Mouse (Mus musculus) spleen, embryonic (tissue): ENCODE measurements around the gene Htr5b.

ENCODE experiments used
- CTCF ChIA-PET: fragments of 350-600 bp; sonication (Branson Sonifier 250); formaldehyde crosslinking; loops from one replicate; lab custom pipeline; 2022; lab: Charles Lee

Htr5b gene

DNA sequence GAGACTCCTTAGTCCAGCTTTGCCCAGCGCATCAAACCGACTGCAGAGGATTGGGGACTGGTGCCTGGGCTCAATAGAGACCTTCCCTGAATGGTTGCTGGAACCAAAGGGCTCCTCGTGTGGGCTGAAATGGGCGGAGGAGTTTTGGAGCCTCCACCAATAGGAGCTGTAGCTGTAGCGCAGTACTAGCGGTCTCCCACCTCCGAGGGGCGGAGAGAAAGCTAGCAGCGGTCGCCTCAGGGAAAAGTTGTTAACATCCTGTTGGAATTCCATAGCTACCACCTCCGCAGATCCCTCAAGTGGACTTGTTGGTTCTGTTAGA is at the start of gene Htr5b:
Gene Htr5b, minus strand, starts transcription at position 67 of the 322 bp plus-strand sequence.
- CTCF ChIA-PET = no interaction called here

DNA sequence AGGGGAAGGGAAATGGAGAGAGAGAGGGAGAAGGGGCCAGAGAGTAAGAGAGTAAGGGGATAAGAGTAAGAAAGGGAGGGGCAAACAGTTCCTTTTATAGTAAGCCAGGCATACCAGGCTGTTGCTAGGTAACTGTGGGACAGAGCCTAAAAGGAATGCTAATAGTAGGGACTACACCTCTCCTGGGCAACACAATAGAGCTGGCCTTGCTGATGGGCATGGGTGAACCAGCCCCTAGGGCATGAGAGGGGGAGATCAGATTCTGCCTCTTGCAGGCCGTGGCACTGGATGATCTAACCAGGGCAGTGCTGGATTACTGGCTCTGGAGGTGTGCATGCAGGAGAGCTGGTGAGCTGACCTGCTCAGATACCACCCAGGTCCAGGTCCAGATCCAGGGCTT is 49.2 kb upstream of the Htr5b start:
- CTCF ChIA-PET = no interaction called here

DNA sequence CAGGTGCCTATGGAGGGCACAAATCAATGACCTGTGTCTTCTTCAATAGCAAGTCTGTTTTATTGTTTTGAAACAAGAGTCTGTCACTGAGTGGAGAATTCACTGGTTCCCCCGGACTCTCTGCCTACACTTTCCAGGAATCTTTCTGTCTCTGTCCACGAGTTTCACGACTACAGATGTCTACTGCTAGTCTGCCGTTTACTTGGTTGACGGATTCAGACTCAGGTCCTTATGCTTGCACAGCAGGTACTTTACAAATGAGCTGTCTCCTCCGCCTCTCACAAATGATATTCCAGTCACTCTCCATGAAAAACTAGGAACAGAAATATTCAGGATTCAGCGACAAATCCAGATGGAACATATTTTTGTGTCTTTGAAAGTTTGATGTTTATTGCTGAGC is 42.3 kb upstream of the Htr5b start:
- CTCF ChIA-PET = no interaction called here

DNA sequence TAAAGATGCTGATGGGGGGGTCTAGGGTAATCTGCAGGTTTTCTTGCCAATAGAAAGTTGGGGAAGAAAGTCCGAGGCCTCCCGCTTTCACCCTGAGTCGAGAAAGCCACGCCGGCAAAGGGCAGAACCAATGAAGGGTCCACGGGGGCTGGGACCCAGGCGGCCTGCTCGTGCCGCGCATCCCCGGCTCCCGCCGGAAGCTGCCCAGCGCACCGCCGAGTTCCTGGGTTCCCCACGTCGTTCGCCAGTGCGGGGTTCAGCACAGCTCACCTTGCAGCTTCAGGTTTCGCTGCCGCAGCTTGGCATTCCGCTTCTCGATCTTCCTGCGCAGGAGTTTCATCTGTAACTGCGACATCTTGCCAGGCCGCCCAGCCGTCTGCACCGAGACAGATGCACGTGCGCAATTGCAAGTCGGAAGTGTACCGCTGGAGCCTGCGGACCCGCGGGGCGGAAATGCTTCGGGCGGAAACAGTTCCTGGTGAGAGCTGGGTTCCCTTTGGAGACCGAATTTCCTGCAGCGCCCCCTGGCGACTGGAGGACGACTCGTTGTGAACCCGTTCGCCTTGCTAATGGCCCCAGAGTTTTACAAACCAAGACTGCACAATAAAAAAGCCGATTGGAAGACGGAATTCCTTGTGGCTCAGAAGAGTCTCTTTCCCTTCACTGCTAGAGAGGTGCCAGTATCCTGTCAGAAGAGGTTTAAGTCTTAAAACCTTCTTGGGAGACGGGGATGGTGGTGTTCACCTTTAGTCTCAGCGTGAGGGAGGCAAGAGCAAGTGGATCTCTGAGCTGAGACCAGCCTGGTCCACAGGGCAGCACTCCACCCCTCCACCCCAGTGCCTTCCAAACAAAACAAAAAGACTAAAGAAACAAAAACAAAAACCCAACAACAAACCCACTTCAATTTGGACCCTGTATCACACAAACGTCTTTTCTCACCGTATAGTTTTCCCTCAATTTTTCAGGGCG is 39.5 kb upstream of the Htr5b start, which contains the start of gene Ddx18:
Gene Ddx18, minus strand, starts transcription at position 469 of the 969 bp plus-strand sequence.
- CTCF ChIA-PET = interaction anchor here (0.7 kb wide), 1 partner anchor 20 kb away, joined by 3 read pairs; no protein-coding TSS in a partner anchor

DNA sequence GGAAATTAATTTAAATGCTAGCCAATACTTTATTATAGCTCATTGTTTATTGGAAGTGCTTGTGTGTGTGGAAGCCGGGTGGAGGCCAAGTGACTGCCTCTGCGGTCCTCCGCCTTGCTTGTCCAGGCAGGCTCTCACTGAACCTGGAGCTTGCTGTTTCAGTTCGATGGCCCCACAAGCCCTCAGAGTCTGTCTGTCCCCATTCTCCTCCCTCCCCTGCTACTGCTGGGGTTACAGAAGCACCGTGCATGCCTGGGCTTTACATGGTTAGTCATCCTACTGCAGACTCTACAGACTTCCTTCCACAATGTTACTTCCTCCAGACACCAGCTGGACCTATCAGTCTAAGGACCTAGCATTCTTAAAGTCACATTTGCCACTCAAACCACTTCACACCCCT is 29.6 kb upstream of the Htr5b start:
- CTCF ChIA-PET = no interaction called here

DNA sequence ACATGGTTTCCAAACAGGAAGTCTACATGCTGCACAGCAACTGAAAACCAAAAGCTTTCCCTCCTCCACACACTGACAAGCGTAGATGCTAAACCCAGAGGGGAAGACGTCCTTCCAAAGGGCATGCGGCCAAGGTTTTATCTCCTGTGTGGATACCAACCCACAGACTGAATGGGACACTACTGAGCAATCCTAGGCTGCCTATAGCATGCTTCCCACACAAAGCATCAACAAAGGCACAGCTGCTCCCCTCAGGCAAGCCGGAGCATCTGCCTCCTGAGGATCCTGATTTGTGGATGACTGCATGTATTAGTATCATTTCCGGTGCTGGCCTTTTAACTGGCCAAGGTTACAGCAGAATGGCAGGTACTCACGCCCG is 23.2 kb upstream of the Htr5b start:
- CTCF ChIA-PET = no interaction called here

DNA sequence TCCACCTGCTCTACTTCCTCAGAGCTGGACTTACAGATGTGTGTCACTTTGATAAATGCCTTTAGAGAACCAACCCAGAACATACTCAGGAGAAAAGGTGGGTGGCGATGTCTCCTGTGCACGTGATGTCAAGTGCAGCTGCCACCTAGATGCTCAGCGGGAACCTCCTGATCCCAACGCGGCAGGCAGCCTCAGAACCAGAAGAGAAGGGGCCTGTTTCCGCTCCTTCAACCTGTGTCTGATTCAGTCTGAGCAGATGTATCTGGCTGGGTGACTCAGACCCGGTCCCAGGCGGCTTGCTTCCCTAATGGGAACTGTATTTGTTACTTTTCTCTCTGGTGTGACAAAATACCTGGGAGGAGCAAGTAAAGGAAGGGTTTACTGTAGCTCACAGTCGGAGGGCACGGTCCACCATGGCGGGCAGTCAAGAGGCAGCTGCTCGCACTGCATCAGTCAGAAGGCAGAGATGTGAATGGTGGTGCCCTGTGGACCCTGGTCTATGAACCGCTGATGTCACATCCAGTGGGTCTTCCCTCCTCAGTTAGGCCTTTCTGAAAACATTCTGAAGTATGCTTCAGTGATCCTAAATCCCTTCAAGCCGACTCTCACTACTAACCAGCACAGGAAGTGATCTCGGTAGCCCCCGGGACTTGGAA is 22.7 kb upstream of the Htr5b start:
- CTCF ChIA-PET = no interaction called here

DNA sequence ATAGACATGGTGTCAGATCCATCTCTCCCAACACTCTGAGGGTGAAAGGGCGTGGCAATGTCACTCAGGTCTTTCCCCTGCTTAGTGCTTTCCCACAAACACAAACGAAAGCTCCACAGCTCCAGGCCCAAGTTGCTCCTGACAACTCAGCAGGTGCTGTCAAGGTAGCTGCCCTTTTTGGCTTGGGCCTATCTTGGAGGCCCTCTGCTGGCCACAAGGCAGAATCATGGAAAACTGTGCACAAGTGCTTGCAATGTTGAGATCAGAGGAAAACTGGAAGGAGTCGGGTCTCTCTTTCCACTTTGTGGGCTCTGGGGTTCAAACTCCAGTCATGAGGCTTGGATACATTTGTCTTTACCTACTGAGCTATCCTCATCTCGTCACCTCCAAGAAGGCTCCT is 21.2 kb upstream of the Htr5b start:
- CTCF ChIA-PET = no interaction called here

DNA sequence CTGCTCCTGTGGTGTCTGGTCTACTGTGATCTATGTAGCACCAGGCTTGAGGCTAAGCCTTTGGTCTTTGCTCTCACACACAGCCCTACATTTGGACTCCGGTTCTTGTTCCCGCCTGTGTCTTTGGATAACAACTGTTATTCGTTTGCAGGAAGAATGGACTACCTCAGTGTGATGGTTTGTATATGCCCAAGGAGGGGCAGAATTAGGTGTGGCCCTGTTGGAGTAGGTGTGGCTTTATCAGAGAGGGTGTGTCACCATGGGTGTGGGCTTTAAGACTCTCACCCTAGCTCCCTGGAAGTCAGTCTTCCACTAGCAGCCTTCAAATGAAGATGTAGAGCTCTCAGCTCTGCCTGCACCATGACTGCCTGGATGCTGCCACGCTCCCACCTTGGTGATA is 20.4 kb upstream of the Htr5b start:
- CTCF ChIA-PET = no interaction called here

DNA sequence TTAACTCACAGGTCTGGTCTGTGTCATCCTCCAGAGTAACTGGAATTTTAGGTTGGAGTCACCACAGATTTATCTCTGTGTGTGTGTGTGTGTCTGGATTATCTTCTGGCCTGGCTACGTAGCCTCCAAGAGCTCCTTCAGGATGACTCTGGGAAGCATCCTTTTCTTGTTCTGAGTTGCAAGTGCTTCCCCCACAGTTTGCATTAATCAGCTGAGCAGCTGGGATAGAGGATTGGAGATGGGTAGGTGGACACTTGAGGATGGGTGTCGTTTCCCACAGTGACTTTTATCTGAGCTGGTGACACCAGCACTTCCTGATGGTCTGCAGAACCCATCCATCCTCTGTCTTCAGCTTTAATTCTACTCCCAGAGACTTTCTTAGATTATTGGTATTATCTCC is 18.6 kb upstream of the Htr5b start:
- CTCF ChIA-PET = no interaction called here

DNA sequence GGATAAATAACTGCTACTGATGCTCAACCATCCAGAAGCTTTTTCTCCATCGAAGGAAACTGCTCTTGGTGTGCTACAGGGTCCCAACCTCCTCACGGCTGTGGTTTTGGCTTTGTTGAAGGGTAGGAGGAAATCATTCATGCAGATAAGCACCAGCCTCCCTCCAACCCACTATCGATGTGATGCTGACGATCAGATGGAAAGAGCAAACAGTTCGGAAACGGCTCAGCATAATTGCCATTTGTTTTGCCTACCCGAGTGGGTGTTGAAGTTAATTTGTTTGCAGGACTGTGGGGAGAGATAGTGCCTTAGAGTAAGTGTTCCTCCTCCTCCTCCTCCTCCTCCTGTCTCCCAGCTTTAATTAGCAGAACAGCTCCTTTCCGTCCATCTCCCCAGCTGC is 12.1 kb upstream of the Htr5b start:
- CTCF ChIA-PET = interaction anchor here (0.8 kb wide), 1 partner anchor 1779 kb away, joined by 8 read pairs; no protein-coding TSS in a partner anchor

DNA sequence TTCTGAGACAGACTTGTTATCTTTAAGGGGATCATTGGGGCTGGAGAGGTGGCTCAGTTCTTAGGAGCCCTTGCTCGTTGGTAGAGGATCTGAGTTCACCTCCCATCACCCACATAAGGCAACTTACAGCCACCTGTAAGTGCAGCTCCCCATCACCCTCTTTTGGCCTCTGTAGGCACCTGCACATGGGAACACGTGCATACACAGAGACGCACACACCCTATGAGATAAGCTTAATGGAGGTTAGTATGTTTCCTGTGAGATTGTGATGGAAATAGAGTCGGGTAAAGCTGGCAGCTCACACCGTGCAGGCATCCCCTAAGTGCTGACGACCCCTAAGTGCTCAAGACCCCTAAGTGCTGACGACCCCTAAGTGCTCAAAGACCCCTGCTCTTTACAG is 3.2 kb upstream of the Htr5b start:
- CTCF ChIA-PET = no interaction called here

DNA sequence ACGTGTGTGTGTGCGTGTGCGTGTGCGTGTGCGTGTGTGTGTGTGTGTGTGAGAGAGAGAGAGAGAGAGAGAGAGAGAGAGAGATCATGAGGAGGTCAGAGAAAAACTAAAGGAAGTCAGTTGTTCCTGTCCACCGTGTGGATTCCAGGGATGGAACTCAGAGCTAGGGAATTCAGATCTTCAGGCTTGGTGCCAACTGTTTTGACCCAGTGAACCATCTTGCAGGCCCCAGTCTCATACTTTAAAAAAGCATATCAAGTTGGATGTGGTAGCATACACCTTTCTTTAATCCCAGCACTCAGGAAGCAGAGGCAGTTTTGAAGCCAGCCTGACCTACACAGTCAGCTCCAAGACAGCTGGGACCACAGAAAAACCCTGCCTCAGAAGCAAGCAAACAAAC is 1.0 kb upstream of the Htr5b start:
- CTCF ChIA-PET = no interaction called here

DNA sequence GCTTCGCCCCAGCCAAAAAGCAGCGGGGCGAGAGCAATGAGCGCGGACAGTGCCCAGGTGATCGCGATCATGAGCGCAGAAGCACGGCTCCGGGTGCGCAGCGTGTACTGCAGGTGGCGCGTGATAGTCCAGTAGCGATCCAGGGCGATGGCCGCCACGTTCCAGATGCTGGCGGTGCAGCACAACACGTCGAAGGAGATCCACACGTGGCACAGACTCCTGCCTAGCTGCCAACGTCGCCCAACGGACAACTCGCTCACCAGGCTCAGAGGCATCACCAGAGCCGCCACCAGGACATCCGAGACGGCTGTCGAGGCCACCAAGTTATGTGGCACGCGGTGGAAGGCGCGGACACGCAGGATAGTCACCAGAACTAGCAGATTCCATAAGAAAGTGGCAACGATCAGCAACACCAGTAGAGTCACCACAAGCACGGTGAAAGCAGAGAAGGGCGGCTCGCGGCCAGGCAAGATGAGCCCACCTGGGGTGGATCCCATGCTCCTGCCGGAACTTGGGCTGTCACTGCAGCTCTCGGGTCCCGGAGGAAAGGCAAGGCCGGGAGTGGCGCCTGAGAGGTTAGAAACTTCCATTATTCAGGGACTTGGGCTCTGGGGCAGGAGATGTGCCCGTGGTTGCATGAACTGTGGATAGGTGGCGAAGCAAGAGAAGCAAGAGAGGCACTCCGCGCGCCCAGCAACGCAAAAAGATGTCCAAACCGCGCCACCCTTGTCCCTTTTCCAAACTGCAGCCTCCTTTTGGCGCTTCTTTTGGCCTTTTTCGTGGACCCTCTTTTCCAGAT is 466 bp downstream of the Htr5b start:
- CTCF ChIA-PET = no interaction called here

DNA sequence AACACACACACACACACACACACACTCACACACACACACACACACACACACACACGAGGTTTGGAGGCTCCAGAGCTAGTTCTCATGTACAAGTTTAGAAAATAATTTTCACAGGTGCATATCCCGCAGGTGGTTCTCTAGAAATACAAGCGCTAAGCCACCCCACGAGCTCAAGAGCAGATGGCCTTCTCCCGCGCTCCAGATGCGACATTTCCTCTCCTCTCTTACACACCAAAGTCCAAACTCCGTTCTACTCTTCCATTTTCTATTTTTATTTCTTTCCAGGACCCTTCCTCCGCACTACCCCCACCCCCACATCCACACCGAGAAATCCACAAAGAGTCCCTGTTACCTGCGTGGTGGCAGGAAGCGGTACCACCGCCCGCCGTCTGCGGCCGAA is 1.2 kb downstream of the Htr5b start:
- CTCF ChIA-PET = no interaction called here

DNA sequence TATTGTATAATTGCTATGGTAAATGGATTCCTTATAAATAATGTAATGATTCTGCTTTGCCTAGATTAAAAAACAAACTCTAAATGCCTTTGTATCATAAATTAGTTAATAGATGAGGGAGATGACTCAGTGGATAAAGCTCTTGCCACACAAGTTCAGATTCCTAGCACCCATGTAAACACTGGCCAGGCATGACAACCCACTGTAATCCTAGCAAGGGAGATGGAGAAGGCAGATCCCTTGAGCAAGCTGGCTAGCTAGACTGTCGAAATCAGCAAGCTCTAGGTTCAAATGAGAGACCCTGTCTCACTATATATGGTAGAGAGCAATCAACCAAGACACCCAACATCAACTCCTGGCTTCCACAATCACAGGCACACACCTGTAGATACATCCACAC is 9.7 kb downstream of the Htr5b start:
- CTCF ChIA-PET = no interaction called here

DNA sequence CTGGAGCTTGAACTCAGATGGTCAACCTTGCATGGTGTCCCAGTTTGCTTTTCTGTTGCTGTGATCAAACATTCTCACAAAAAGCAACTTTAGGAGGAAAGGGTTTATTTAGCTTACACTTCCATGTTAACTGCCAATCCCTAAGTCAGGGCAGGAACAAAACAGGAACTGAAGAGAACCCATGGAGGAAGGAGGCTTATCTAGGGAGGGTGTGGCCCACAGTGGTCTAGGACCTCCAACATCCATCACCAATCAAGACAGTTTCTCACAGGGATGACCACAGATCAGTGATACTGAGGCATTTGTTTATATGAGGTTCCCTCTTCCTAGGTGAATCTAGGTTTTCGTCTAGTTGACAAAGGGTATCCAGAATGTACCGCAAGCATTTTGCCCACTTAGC is 16.3 kb downstream of the Htr5b start:
- CTCF ChIA-PET = no interaction called here

DNA sequence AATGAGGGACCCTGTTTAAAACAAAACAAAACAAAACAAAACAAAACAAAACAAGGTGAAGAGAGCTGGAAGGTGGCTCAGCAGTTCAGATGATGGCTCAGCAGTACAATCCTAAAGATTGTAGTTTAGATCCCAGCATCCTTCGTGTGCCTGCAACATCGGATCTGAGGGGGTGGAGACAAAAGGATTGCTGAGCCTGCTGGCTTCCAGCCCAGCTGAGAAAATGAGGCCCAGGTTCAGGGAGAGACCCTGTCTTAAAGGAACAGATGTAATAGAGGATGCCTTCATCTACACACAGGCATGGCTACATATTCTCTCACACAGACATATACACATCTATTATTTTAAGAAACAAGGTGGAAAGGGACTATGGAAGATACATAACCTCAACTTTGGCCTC is 17.1 kb downstream of the Htr5b start:
- CTCF ChIA-PET = no interaction called here

DNA sequence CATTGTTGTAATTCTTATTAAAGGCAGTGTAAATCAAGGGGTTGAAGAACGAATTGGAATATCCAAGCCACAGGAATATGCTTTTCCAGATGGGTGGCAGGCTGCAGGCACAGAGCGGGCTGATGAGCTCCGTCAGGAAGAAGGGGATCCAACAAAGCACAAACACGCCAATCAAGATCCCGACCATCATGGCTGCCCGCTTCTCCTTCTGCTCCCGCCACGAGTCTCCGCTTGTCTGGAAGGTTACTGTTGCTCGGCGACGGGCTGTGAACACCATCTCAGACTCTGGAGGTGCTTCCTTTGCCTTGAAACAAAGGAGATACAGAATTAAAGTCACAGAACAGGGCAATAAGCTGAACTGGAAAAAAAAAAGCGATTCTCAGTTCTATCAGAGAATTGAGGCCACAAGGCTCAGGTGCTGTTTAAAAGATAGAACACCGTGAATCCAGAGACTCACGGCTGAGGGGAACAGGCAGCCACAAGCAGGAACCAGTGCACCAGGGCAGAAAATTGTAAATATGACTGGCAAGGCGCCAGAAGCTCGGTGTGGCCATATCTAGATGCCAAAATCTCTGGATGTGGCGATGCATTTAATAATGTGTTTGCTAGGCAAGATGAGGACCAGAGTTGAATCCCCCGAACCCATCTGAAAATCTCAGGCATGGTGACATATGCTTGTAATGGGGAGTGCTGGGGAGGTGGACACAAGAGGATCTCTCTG is 17.7 kb downstream of the Htr5b start:
- CTCF ChIA-PET = interaction anchor here (0.6 kb wide), 1 partner anchor 1746 kb away, joined by 3 read pairs; no protein-coding TSS in a partner anchor

DNA sequence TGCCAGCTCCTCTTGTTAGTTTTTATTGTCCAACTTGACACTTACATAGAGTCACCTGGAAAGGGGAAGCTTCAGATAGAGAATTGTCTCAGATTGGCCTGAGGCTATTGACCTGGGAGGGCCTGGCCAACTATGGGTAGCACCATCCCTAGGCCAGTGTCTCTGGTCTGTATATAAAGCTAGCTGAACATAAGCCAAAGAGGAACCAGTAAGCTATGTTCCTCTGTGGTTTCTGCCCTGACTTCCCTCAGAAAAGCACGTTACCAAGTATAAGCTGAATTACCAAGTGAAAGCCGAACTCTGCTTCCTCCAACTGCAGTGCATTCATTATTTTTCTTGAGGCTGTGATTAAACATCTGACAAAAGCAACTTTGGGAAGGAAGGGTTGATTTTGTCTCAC is 19.5 kb downstream of the Htr5b start:
- CTCF ChIA-PET = no interaction called here

DNA sequence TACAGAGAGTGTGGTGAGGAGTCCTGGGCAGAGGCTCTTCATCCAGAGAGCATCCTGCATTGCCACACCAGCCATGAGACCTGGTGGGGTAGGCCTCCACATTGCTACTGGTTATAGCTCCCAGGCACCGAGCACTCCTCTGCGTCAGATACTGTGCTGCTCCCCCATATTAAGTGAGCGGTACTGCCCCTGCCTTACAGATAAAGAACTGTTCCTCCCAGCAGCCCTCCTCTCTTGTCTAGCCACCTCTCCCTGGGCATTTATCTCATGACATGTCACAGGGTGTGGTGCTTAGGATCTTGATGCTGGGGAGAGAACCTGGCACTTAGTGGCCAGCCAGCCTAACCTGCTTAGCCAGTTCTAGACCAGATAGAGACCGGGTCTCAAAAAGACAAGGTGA is 31.2 kb downstream of the Htr5b start:
- CTCF ChIA-PET = no interaction called here

DNA sequence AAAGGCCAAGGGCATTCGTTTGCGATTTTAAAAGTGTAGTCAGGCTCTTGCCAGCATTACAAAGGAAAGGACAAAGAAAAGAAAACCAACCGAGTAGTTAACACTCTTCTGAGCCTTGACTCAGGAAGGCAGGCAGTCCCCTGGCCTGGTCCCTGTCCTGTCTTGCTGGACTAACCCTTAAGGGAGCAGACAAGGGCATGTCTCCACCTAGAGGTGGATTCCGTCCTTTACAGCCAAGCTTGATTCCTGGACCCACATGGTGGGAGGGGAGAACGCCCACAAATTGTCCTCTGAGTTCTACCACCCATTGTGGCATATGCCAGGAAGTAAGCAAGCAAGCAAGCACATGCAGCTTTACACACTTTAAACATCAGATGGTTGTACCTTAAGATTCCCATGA is 38.0 kb downstream of the Htr5b start:
- CTCF ChIA-PET = no interaction called here
